Mouse (Mus musculus): ENCODE measurements around the gene Rpl38. TPM values are rescaled to one million over a fixed set of nuclear protein-coding genes. Genes with fewer than 3 reads are reported as not detected.

Gene Rpl38
- total RNA-seq, 2 experiments from 2014 or later = 952 to 1,003 TPM

DNA sequence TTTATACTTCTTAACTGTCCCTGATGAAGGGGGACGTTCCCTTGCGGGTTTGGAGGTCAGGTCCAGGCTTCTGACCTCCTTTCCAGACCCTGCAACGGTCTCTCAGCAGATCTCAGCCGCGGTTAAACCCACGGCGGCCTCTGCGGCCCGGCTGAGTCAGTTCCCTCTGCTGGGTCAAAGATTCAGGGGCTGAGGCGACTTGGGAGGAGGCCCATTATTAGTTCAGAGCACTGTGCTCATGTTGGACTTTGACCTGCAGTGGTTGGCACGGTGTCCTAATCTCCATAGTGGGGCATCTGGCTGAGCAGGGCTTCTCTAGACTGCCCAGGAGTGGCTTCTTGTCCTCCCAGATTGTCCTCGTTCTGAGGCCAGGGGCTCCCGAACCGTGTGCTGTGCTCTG, 8.1 kb downstream of the Rpl38 start:
- DNase-seq (ENCODE audit: low spot score in 2 of 2) = no peak

DNA sequence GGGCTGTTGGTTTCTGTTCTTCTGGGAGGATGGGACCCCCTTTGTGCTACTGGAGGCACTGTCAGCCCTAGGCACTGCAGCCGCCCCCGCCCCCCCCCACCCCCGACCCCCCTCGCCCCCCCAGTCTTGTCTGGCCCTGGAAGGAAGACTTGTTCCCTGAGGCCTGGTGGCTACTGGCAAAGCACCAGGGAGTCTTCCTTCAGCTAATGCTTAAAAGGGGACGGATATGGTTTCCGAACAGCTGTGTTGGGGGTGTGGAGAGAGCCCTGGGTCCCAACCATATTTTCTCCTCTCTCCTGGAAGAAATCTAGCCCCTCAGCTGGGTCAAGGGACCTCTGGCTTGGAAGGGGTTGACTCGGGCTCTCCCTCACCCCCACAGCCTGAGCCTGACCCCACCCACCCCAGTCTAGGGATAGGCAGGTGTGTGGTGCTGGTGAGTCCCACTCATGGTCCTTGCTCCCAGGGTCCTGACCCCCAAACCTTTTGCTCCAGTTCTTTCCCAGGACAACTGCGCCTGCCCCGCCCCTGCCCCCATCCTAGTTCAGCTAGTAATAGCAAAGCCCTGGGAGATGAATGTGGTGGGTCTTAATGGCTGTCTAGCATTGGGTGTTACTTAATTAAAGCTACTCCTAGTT, 8.7 kb downstream of the Rpl38 start:
- DNase-seq (ENCODE audit: low spot score in 2 of 2) = no peak

DNA sequence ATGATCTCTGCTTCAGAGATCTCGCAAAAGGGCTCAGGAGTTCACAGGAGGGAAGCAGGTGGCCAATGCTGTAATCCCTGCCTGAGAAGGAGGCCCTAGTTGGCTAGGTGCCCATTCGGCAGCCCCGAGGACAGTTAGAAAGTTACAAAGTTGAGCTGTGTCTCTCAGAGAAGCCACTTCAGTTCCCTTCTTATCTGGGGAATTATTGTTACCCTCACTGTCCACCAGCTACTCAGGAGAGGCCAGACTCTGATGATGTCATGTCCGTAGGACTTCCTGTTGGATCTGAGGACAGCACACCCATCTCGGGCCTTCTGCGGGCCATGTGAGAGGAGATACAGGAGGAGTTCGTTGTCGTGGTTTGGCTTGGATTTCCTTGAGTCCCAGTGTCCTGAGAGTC, 11.3 kb downstream of the Rpl38 start:
- DNase-seq (ENCODE audit: low spot score in 2 of 2) = no peak

DNA sequence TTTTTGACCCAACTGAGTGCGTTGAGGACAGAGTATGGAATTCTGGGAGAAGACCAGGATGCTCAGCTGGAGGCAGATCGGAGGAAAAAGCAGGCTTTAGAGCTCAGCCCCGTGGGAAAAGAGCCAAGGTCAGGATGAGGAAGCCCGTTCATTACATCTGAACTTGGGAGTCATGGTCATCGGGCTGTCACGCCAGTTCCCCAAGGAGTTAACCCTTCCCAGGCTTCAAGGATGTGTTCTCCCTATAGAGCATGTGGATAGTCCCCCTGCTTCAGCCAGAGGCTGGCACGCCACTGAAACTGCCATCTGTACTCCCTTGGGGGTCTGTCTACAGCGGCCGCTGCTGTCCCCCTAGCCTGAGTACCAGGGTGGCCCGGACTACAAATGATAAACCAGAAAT, 12.0 kb downstream of the Rpl38 start:
- DNase-seq (ENCODE audit: low spot score in 2 of 2) = no peak

DNA sequence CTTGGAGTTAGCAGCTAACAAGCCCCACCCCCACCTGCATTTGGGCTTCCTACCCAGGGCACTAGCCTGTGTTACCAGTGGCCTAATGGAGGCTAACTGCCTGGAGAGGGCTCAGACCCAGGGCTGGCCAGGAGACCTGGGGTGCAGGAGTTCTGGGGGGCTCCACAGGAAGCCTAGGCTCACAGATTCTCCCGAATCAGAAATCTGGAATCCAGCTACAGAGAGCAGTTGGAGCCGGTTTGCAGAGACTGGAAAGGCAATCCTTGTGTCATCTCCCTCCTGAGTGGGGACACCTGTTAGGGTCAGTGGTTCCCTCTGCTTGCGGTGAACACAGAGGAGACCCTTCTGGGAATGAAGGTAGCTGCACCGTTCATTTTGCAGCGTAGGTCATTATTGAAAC, 12.7 kb downstream of the Rpl38 start:
- no peak for DNase-seq (ENCODE audit: low spot score in 2 of 2)

DNA sequence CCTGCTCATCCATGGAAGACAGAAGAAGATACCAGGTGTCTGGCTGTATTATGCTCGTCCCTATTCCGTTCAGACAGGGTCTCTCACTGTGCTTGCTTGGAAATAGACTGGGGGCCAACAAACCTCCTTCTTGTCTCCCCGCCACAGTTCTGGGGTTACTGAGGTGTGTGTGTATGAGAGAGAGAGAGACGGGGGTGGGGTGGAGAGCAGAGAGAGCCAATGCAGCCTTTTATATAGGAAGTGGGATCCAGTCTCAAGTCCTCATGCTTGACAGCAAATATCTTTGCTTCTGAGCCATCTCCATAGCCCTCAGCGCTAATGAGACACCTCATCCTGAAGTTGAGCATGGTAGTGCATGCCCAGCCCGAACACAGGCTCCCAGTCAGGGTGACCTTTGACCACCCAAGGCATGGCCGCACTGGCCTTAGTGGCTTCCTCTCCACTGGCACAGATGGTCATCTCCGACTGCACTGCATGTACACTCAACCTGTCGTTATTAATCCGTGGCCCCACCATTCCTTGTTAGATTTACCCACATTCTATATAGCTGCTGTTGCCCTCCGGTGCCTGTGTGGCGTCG, 14.1 kb downstream of the Rpl38 start:
- no peak for DNase-seq (ENCODE audit: low spot score in 2 of 2)

DNA sequence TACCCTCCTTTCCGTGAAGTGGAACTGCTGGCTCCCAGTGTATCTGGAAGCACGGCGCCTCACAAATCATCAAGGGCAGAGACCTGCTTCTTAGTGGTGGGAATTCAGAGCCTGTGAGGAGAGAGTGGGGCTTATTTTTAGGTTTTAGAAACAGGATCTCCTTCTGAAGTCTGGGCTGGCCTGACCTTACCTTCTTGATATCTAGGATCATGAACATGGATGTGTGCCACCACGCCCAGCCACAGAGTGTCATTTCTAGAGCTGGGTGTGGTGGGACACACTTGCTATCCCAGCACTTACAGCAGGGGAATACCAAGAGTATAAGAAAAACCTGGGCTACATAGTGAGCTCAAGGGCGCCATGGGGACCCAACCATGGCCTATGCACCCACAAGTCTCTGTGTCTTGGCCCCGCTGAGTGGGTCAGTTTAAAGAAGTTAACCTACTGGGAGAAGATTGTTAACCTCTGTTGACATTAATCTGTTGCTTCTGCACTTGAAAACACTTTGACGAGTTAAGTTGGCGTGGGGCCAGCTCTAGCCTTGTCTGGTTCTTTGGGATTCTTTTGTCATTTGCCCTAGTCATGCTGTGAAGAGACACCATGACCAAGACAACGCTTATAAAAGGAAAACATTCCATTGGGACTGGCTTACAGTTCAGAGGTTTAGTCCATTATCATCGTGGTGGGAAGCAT, 14.9 kb downstream of the Rpl38 start:
- DNase-seq (ENCODE audit: low spot score in 2 of 2) = no peak

DNA sequence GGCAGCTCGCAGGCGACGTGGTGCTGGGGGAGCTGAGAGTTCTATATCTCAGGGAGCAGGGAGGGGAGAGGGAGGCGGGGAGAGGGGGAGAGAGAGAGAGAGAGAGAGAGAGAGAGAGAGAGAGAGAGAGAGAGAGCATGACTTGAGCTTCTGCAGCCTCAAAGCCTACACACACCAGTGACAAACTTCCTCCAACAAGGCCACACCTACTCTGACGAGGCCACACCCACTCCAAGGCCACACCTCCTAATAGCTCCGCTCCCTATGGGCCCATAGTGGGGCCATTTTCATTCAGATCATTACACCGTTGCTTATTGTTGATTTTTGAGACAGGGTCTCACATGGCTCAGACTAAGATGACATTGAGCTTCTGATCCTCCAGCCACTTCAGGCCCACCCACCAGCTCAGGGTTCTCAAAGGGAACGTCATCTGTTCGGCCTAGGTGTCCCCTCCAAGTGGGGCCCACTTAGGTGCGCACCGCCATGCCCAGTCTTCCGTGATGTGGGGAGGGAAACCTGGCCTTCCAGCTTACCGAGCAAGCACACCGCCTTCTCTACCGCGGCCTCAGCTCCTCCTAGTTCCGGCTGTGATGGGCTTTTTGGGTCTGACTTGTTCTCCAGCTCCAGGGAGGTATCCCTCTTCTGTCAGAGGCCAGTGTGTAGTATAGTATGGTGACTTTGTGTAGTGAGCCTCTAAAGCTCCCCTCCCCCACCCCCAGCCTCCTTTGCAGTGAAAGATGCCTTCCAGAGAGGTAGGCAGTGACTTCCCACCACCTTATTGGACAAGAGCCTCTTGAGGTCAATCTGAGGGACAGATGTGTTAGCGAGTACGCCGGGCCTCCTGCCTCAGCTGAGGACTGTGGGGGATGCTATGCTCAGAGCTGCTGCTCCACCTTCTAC, 15.6 kb downstream of the Rpl38 start:
- DNase-seq (ENCODE audit: low spot score in 2 of 2) = no peak

DNA sequence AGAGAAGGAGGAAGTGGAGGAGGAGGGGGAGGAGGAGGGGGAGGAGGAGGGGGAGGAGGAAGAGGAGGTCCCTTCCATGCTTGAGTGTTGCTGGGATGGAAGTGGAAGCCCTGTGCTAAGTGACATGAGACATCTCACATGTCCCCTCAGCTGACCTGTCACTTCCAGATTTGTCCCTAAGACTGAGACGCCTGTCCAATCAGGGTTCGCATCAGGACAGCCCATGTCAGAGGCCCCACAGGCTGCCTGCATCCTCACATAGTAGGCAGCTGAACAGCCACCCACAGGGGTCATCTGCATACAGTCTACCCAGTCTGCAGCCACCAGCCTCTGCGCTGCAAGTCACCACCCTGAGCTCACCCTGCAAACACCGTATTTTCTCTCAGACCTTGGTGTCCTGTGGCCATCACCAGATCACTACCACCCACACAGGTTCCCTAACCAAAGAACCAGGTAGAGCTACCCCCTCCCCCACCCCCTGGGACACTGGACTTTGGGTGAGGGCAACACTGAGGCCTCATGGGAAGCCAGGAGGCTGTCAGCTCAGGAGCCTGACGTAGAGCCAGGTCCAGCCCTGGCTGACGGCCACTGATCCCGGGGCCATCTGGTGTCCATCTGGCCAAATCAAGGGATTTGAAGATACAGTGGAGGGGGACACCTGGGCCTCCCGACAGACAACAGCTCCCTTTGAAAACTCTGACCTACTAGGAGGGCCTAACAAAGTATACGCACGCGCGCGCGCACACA, 16.5 kb downstream of the Rpl38 start:
- no peak for DNase-seq (ENCODE audit: low spot score in 2 of 2)

DNA sequence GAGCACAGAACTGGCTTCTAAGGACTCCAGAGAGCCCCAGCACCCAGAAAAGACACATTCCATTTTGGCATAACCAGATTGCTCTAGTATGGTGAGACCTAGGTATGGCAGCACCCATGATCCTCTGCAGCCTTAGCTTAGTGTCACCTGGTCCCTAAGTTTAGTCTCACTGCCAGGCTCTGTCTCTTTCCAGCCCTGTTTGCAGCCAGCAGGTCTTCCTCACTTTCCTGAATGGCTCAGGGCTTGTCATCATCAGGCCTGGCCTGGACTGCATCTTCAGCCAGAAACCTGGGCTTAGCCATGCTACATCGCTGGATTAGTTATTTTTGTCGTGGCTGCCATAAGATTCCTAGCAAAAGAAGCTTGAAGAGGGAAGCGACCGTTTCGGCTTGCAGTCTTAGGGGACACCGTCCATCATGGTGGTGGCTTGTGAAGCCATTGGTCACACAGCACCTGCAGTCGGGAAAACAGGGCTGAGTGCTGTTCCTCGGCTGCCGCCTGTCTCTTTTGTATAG, 17.3 kb downstream of the Rpl38 start:
- no peak for DNase-seq (ENCODE audit: low spot score in 2 of 2)

DNA sequence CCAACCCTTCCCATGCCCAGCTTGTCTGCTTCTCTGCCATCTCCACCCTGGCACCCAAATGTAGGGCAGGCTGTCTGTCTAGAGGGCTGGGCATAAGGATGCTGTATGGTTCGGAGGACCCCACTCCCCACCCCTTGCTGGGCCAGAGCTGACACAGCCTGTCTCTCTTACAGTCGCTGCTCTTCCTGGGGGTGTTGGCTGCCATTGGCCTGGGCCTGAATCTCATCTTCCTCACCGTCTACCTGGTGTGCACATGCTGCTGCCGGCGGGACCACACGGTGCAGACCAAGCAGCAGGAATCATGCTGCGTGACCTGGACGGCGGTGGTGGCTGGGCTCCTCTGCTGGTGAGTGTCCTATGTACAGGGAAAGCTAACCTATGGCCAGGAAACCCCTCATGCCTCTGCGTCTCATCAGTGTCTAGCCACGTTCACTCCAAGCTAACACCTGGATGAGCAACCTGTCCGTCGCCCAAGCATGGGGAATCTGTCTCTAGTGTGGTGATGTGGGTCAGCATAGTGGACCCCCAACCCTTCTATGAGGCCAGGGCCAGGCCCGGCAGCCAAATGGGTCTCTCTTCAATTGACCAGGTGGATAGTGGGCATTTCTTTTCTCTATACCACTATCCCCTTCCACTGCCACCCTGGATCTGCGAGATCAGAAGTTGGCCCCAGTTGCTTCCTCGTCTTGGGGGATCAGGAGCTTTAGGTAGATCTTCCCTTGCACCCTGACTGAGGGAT, 18.1 kb downstream of the Rpl38 start:
- no peak for DNase-seq (ENCODE audit: low spot score in 2 of 2)

DNA sequence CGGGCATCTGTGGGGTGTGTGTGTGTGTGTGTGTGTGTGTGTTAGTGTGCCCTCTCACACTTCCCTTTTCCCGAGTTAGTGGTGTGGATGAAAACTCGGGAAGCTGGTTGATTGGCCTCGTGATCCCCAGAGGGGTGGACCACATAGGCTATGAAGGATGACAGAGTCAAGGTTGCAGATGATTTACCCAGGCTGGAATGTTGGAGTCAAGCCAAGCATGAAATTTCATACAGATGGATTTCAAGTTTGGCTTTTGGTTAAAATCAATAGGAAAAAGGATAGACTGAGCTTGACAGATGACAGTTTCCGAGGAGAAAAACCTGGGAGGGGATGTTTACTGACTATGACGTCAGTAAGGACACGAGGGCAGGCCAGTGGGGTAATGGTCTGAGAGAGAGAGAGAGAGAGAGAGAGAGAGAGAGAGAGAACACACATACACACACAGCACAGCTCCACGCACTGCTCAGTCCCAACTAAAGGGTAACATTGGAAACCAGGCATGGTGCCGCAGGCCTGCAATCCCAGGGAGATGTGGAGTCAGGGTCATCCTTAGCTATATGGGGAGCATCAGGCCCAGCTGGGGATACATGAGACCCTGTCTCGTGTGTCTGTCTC, 19.4 kb downstream of the Rpl38 start:
- DNase-seq (ENCODE audit: low spot score in 2 of 2) = no peak

DNA sequence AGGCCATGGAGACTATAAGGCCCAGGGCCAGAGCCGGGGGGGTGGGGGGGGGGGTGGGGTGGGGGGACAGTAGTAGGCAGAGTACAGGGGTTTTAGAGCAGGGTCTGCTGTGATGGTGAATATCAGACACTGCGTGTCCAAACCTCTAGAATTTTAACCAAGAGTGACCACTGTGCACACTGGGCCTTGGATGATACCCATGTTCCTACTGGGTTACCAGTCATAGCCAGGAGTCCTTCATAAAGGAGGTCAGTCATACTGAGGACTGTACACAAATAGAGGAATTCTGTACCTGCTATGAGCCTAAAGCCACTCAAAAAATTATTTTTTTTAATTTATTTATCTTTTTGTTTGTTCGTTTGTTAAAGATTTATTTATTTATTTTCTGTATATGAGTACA, 20.4 kb downstream of the Rpl38 start:
- DNase-seq (ENCODE audit: low spot score in 2 of 2) = no peak

DNA sequence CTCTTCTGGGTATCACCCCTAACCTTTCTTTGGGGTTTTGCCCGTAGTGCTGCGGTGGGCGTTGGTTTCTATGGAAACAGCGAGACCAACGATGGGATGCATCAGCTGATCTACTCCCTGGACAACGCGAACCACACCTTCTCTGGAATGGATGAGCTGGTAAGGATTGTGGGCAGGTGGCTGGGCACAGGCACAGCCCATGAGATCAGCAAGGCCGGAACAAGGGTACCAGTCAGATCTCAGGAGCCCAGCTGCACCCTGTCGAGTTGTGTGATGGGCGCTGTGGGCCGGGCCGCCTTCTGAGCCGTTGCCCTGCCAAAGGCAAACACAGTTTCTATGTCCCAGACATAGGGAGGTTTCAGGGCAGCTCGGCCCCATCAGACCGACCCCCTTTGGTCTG, 21.9 kb downstream of the Rpl38 start:
- no peak for DNase-seq (ENCODE audit: low spot score in 2 of 2)

DNA sequence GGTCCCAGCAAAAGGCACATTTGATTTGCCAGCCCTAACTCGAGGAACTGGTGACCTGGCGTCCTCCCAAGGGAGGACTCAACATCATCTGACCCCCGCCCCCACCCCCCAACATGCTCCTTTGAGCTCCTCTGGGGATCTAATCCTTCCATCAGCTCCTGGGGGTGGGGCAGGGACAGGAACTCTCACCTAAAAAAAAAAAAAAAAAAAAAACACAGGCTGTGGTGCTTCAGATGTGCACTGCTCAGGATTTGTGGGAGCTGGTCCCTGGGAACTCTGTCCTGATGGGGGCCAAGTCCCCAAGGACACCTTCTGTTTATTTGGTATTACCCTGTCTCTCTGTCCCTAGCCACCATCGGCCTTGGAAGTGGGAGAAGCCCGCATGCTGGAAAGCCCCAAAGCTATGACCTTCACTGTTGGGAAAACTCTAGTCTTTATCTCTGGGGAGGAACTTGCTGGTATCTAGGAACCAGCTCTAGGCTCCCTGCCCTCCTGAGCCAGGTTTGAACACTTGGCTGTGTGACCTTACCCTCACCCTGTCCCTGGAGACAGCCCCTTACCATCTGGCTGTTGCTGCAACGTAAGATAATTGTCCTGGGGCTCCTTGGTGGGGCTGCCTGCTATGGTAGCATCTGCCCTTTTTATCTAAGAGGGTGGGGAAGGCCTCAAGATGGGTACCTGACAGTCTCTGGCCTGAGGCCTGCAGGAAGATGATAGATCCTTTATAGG, 23.3 kb downstream of the Rpl38 start:
- DNase-seq (ENCODE audit: low spot score in 2 of 2) = no peak

DNA sequence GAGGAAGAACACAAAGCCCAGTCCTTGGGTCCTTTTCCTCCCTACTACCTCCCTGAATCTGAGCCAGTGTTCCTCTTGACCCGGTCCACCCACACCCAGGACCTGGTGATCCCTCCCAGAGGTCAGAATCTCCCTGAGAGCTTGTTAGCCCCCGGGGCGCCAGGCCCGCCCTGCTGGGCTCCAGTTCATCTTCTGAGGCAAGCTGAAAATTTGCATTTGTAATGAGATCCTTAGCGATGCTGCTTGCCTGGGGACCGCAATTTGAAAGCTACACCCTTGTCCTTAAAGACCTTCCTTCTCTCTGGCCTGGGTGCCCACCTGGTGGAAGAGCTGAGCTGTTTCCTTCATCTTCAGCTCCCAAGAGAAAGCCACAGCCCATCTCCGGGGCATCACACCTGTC, 24.3 kb downstream of the Rpl38 start:
- no peak for DNase-seq (ENCODE audit: low spot score in 2 of 2)

DNA sequence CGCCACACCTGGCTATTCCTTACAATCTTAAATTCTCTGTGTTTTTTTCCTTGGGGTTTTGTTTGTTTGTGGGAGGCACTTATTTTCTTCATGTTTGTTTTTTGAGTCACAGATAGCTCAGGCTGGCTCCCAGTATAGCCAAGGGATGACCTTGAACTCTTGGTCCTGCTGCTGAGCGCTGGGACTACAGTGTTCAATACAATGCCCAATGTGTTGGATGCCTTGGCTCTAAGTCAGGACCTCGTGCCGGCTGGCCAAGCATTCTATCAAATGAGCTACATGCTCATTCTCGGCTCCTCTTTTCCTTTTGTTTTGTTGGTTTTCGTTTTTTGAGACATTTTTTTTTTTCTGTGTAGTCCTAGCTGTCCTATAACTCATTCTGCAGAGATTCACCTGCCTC, 25.1 kb downstream of the Rpl38 start:
- no peak for DNase-seq (ENCODE audit: low spot score in 2 of 2)

DNA sequence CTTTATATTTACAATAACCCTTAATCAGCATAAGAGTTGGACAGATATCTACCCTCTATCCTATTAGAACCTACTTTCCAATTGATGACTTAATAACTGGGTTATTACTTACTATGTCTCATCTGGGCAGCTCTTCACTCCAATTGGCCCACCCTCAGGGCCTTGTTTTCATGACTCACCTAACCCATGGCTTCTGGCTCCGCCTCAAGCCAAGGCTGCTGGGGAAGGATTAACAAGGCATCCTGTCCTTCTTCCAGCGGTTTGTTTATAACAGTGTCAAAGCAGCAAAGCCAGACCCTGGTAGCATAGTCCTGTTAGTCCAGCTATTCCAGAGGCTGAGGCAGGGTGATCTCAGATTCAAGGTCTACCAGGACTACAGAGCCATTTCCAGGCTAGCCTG, 26.1 kb downstream of the Rpl38 start:
- no peak for DNase-seq (ENCODE audit: low spot score in 2 of 2)

DNA sequence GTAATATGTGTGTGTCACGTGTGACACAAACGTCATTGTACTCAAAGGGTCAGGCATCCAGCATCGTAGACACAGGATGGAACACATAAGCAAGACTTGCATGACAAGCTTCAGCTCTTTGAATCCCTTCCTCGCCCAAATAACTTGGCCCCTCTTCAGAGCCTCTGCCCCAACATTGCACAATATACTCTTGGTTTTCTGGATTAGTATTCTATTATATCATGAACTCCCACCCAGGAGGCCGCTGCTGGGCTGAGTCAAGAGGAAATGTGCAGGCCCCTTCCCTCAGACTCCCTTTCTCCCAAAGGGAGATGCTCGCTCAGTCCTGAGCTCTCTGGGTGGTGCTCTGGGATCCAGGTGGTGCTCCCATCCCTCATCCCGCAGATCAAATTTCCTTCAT, 30.2 kb downstream of the Rpl38 start:
- no peak for DNase-seq (ENCODE audit: low spot score in 2 of 2)

All from left cerebral cortex, adult 18-20 months (tissue).